Mouse (Mus musculus): ENCODE results near the gene Zfp61. TPM values are rescaled to one million over a fixed set of nuclear protein-coding genes. Genes with fewer than 3 reads are reported as not detected.
A peak's percentile ranks its signal among the peaks of the same experiment; 100 is the strongest.

The Zfp61 gene
- total and polyA plus RNA-seq, 3 experiments: 9.9 to 15.3 TPM; not detected in 1

- TF ChIP-seq MAX (IDR thresholded peaks at IDR 0.05; ENCODE audit: low read length): no peak
- no peak for TF ChIP-seq USF1 (IDR thresholded peaks at IDR 0.05; ENCODE audit: low read depth, low read length)
- TF ChIP-seq RCOR1 (IDR thresholded peaks at IDR 0.05; ENCODE audit: low read depth, low read length): no peak
- peak; percentile 32; the same call in 1 of the 2 replicates for TF ChIP-seq MYC (IDR thresholded peaks at IDR 0.05; ENCODE audit: low read depth, low read length)
- TF ChIP-seq EP300 (IDR thresholded peaks at IDR 0.05; ENCODE audit: low read depth in 1 of 2, low read length in 2 of 2): no peak
- TF ChIP-seq UBTF (IDR thresholded peaks at IDR 0.05; ENCODE audit: borderline replicate concordance, insufficient read depth, low read depth, low read length): no peak
- TF ChIP-seq MXI1 (IDR thresholded peaks at IDR 0.05; ENCODE audit: low read depth, low read length): peak; percentile 89
- TF ChIP-seq KAT2A (conservative IDR thresholded peaks at IDR 0.05; ENCODE audit: low read depth, low read length): no peak; the same call in 1 of the 2 replicates
- no peak for TF ChIP-seq ZC3H11A (IDR thresholded peaks at IDR 0.05; ENCODE audit: low read depth, low read length)
- no peak for TF ChIP-seq POLR2AphosphoS5 (IDR thresholded peaks at IDR 0.05; ENCODE audit: borderline replicate concordance, low read depth, low read length)
- TF ChIP-seq NELFE (IDR thresholded peaks at IDR 0.05; ENCODE audit: low read depth, low read length): peak; percentile 67
- TF ChIP-seq MEF2A (IDR thresholded peaks at IDR 0.05; ENCODE audit: extremely low read depth, insufficient replicate concordance, low read depth, low read length, poor library complexity, severe bottlenecking): no peak
These were observed 1.9 kb downstream of the Zfp61 start (continued) for GRCm38 (mm10) chr7:24298973-24299708.

- H3K36me3 ChIP-seq (ENCODE audit: control insufficient read depth in 1 of 2, insufficient read depth in 2 of 2, low read length in 2 of 2): no peaks in the 10 kb centered on the region
- no peak overlapping the region for H3K27ac ChIP-seq (ENCODE audit: control insufficient read depth, low read depth, low read length)
These were observed 2.4 kb downstream of the Zfp61 start for GRCm38 (mm10) chr7:24298635-24298972.

GRCm38 (mm10) chr7:24297361-24298095, 3.5 kb downstream of the Zfp61 start:
- H3K4me1 ChIP-seq (ENCODE audit: control insufficient read depth in 1 of 2, insufficient read depth in 2 of 2, low read length in 2 of 2): no peaks in the 10 kb centered on the region; a peak in 1 of 4 replicates
- DNase-seq (ENCODE audit: low read depth, low spot score): no peak
- no peak overlapping the region for H3K27ac ChIP-seq (ENCODE audit: control insufficient read depth, low read depth, low read length)
- no peaks in the 10 kb centered on the region for H3K27me3 ChIP-seq (ENCODE audit: control insufficient read depth in 1 of 2, insufficient read depth in 2 of 2, low read length in 2 of 2)
- H3K9ac ChIP-seq (ENCODE audit: control insufficient read depth, low read depth, low read length, poor library complexity, severe bottlenecking): no peak overlapping the region
- TF ChIP-seq KAT2A (conservative IDR thresholded peaks at IDR 0.05; ENCODE audit: low read depth, low read length): no peak
- no peak for TF ChIP-seq ZC3H11A (IDR thresholded peaks at IDR 0.05; ENCODE audit: low read depth, low read length)
- TF ChIP-seq UBTF (IDR thresholded peaks at IDR 0.05; ENCODE audit: borderline replicate concordance, insufficient read depth, low read depth, low read length): no peak
- TF ChIP-seq TBP (IDR thresholded peaks at IDR 0.05; ENCODE audit: low read depth, low read length): no peak
- no peak for TF ChIP-seq MAZ (IDR thresholded peaks at IDR 0.05; ENCODE audit: low read depth, low read length)
- TF ChIP-seq MYB (IDR thresholded peaks at IDR 0.05; ENCODE audit: low read depth, low read length): no peak
- TF ChIP-seq ZKSCAN1 (IDR thresholded peaks at IDR 0.05; ENCODE audit: low read depth, low read length): no peak
- no peak for TF ChIP-seq TAL1 (IDR thresholded peaks at IDR 0.05; ENCODE audit: low read length)
- H3K36me3 ChIP-seq (ENCODE audit: control insufficient read depth in 1 of 2, insufficient read depth in 2 of 2, low read length in 2 of 2): no peaks in the 10 kb centered on the region; a peak in 1 of 4 replicates
- H3K9me3 ChIP-seq (replicated peaks; ENCODE audit: insufficient read depth, low read length): no peaks in the 10 kb centered on the region
- peaks cover 5% of the 10 kb centered on the region for H3K79me2 ChIP-seq (ENCODE audit: control insufficient read depth, insufficient read depth, low read length, poor library complexity)
- no peak overlapping the region for H3K4me3 ChIP-seq (ENCODE audit: control insufficient read depth in 1 of 2, insufficient read depth in 1 of 2, low read depth in 2 of 2, low read length in 2 of 2)

More at GRCm38 (mm10) chr7:24298635-24298972, 2.4 kb downstream of the Zfp61 start:
- Histone ChIP-seq H3K79me2 (ENCODE audit: control insufficient read depth, insufficient read depth, low read length, poor library complexity) (peaks cover 5% of the 10 kb centered on the region), H3K9ac (ENCODE audit: control insufficient read depth, low read depth, low read length, poor library complexity, severe bottlenecking) (peak overlapping the region; percentile 90), H3K9me3 (replicated peaks; ENCODE audit: insufficient read depth, low read length) (no peaks in the 10 kb centered on the region), H3K4me1 (ENCODE audit: control insufficient read depth in 1 of 2, insufficient read depth in 2 of 2, low read length in 2 of 2) (no peaks in the 10 kb centered on the region; a peak in 1 of 4 replicates), H3K4me3 (ENCODE audit: control insufficient read depth in 1 of 2, insufficient read depth in 1 of 2, low read depth in 2 of 2, low read length in 2 of 2) (peak overlapping the region; percentile 75 to 94), H3K27me3 (ENCODE audit: control insufficient read depth in 1 of 2, insufficient read depth in 2 of 2, low read length in 2 of 2) (no peaks in the 10 kb centered on the region)
- TF ChIP-seq POLR2AphosphoS2 (IDR thresholded peaks at IDR 0.05; ENCODE audit: low read length) (no peak), UBTF (IDR thresholded peaks at IDR 0.05; ENCODE audit: borderline replicate concordance, insufficient read depth, low read depth, low read length) (no peak)
- DNase-seq (ENCODE audit: low read depth, low spot score): no peak
